Mouse (Mus musculus) erythroblast, embryonic 14.5 days (primary cell): Measurements from ENCODE around the gene Asz1. TPM values are rescaled to one million over a fixed set of nuclear protein-coding genes. Genes with fewer than 3 reads are reported as not detected.
A peak's percentile ranks its signal among the peaks of the same experiment; 100 is the strongest.

ENCODE experiments used
- H3K27me3 ChIP-seq: 2 replicates; pipeline ENCODE4 v1.6.1; 2012; ENCODE audit warnings: inconsistent platforms; ENCODE audit not compliant: control insufficient read depth
- H3K36me3 ChIP-seq: 2 replicates; pipeline ENCODE4 v1.6.1; 2012; ENCODE audit warnings: mild to moderate bottlenecking, inconsistent platforms; ENCODE audit not compliant: control insufficient read depth
- H3K4me1 ChIP-seq: 2 replicates; pipeline ENCODE4 v1.6.1; 2012; ENCODE audit warnings: inconsistent platforms; ENCODE audit not compliant: control insufficient read depth
- H3K4me3 ChIP-seq: replicated peaks from 2 replicates; pipeline ENCODE3; 2012; ENCODE audit warnings: moderate library complexity, mild to moderate bottlenecking, inconsistent platforms
- H3K9me3 ChIP-seq: 2 replicates; pipeline ENCODE4 v1.6.1; 2012; ENCODE audit warnings: low read length, inconsistent platforms, mixed read lengths; ENCODE audit not compliant: control insufficient read depth
- GATA1 ChIP-seq: IDR thresholded peaks from 2 replicates; pipeline ENCODE4 v1.6.1; 2012; ENCODE audit warnings: low read length, inconsistent platforms, mixed read lengths
- TAL1 ChIP-seq: IDR thresholded peaks from 3 replicates; pipeline ENCODE4 v1.6.1; 2012; ENCODE audit warnings: low read length, inconsistent platforms, mixed read lengths
- polyA plus RNA-seq: library from polyadenylated mRNA; stranded (reverse); fragments of >175 nt; gene quantifications from 2 replicates; pipeline ENCODE4 v1.2.3, GENCODE M21; 2012

The Asz1 gene
- polyA plus RNA-seq, 1 experiment = not detected

- no peaks in the 10 kb centered on the region for H3K27me3 ChIP-seq
- no peak overlapping the region for H3K4me3 ChIP-seq
- no peaks in the 10 kb centered on the region for H3K9me3 ChIP-seq
- TF ChIP-seq GATA1 (no peak), TAL1 (no peak)
- H3K36me3 ChIP-seq = no peaks in the 10 kb centered on the region
- no peaks in the 10 kb centered on the region for H3K4me1 ChIP-seq
These were observed 32.3 kb downstream of the Asz1 start for GRCm38 (mm10) chr6:18076577-18076976.

- no peak overlapping the region for H3K4me3 ChIP-seq
- H3K36me3 ChIP-seq = no peaks in the 10 kb centered on the region
- H3K4me1 ChIP-seq = peaks cover 5% of the 10 kb centered on the region
- no peaks in the 10 kb centered on the region for H3K9me3 ChIP-seq
- no peak for TF ChIP-seq GATA1
- no peak for TF ChIP-seq TAL1
- H3K27me3 ChIP-seq = no peaks in the 10 kb centered on the region
These were observed 51.0 kb downstream of the Asz1 start for GRCm38 (mm10) chr6:18057899-18058298.

GRCm38 (mm10) chr6:18051702-18052101 is 57.2 kb downstream of the Asz1 start:
- no peak for TF ChIP-seq GATA1
- TF ChIP-seq TAL1 = no peak

GRCm38 (mm10) chr6:18044299-18044698 is 64.6 kb downstream of the Asz1 start:
- no peaks in the 10 kb centered on the region for H3K4me1 ChIP-seq
- TF ChIP-seq TAL1 (no peak), GATA1 (no peak)
- no peak overlapping the region for H3K4me3 ChIP-seq
- H3K9me3 ChIP-seq = no peaks in the 10 kb centered on the region
- H3K36me3 ChIP-seq = no peaks in the 10 kb centered on the region
- H3K27me3 ChIP-seq = no peaks in the 10 kb centered on the region

More at GRCm38 (mm10) chr6:18051702-18052101, 57.2 kb downstream of the Asz1 start:
- H3K36me3 ChIP-seq = no peaks in the 10 kb centered on the region
- no peaks in the 10 kb centered on the region for H3K9me3 ChIP-seq
- H3K4me1 ChIP-seq = no peaks in the 10 kb centered on the region
- no peak overlapping the region for H3K4me3 ChIP-seq
- H3K27me3 ChIP-seq = no peaks in the 10 kb centered on the region

- H3K9me3 ChIP-seq = no peaks in the 10 kb centered on the region
- TF ChIP-seq TAL1 = no peak
- TF ChIP-seq GATA1 = no peak
- H3K4me1 ChIP-seq = no peaks in the 10 kb centered on the region
These were observed 65.7 kb downstream of the Asz1 start for GRCm38 (mm10) chr6:18043172-18043571.

GRCm38 (mm10) chr6:18032271-18032670 is 76.6 kb downstream of the Asz1 start:
- peaks cover 18% of the 10 kb centered on the region for H3K4me1 ChIP-seq
- TF ChIP-seq TAL1 (no peak), GATA1 (no peak)
- H3K4me3 ChIP-seq = no peak overlapping the region
- no peaks in the 10 kb centered on the region for H3K9me3 ChIP-seq
- H3K36me3 ChIP-seq = no peaks in the 10 kb centered on the region
- peaks cover 50% of the 10 kb centered on the region for H3K27me3 ChIP-seq

More at GRCm38 (mm10) chr6:18043172-18043571, 65.7 kb downstream of the Asz1 start:
- Histone ChIP-seq H3K27me3 (no peaks in the 10 kb centered on the region), H3K36me3 (no peaks in the 10 kb centered on the region), H3K4me3 (no peak overlapping the region)

GRCm38 (mm10) chr6:18031509-18032010 is 77.3 kb downstream of the Asz1 start:
- H3K4me3 ChIP-seq = no peak overlapping the region
- H3K27me3 ChIP-seq = peaks cover 50% of the 10 kb centered on the region
- no peaks in the 10 kb centered on the region for H3K9me3 ChIP-seq
- H3K36me3 ChIP-seq = no peaks in the 10 kb centered on the region
- peaks cover 18% of the 10 kb centered on the region for H3K4me1 ChIP-seq
- TF ChIP-seq GATA1 = no peak
- no peak for TF ChIP-seq TAL1

- Histone ChIP-seq H3K36me3 (no peaks in the 10 kb centered on the region), H3K4me1 (peaks cover 18% of the 10 kb centered on the region), H3K9me3 (no peaks in the 10 kb centered on the region), H3K27me3 (peaks cover 50% of the 10 kb centered on the region), H3K4me3 (no peak overlapping the region)
- TF ChIP-seq GATA1 (no peak), TAL1 (no peak)
These were observed 77.9 kb downstream of the Asz1 start for GRCm38 (mm10) chr6:18030868-18031508.

GRCm38 (mm10) chr6:18029746-18030656 is 78.9 kb downstream of the Asz1 start, which contains the start of gene Wnt2:
Wnt2 (minus strand) TSS chr6:18030585.
- TF ChIP-seq GATA1 (no peak), TAL1 (no peak)
- no peaks in the 10 kb centered on the region for H3K36me3 ChIP-seq
- H3K27me3 ChIP-seq = peaks cover 50% of the 10 kb centered on the region
- H3K4me3 ChIP-seq = peak within 1 kb of the TSS; percentile 9
- H3K9me3 ChIP-seq = no peaks in the 10 kb centered on the region
- H3K4me1 ChIP-seq = peaks cover 18% of the 10 kb centered on the region
